Mouse (Mus musculus) R1 (cell line): ENCODE measurements around the gene Sppl2c.

Source experiments
- DNase-seq: peaks from one replicate; pipeline ENCODE4 v3.0.0-alpha.2; 2018; ENCODE audit warnings: low read depth, low spot score

The Sppl2c gene

DNA sequence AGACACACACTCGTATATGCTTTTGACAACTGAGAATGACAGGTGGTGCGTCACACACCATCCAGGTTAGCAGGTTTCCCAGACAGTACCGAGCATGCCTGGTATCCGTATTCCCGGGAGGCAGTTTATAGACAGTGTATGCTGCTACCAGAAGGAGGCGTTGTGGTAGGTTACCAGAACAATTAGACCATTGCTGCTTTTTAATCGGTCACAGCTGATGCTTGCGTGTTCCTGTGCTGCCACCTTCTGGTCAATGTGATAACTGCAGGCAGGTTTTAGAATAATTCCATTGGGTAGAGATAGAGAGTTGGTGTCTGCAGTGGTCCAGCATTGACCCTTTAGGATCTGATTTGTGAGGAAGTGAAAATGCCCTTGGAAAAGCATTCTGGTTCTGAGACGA, 9.7 kb downstream of the Sppl2c start:
- DNase-seq: peak; percentile 96

DNA sequence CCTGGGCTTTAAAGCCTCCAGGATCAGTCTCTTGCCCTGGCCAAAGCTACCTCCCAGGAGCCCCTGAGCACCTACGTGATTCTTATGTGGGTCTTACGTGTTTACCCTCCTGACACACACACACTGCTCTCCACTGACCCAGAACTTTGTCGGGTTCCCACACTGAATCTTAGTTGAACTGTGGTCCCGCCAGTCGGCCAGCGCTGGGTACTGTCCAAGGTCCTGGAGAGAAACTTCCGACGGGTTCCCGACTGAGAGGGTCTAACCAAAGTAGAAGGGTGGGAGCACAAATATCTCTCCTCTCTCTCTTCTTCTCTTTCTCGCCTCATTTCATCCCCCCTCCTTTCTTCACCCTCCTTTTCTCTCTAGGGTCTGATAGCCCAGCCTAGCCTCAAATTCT, 11.7 kb downstream of the Sppl2c start:
- peak; percentile 52 for DNase-seq

- no peak for DNase-seq
These were observed 17.1 kb downstream of the Sppl2c start for GRCm38 (mm10) chr11:104203271-104203670.

DNA sequence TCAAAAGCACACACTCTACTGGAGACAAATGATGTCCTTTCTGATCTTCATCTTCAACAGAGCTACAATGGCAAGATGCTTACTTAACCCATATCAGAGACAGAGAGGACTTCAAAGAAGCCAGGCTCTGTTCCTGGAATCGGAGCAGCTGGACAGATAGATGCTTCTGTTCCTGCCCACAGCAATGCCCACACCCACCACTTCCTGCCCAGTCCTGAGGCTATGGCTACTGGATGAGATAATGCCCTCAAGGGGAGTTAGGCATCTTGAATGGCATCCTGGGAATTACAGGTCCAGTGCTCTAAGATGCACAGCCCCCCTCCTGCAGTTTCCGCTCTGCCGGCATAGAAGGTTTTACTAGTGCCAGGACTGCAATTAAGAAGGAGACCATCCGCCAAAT, 20.4 kb downstream of the Sppl2c start:
- no peak for DNase-seq

GRCm38 (mm10) chr11:104209041-104209440, 22.9 kb downstream of the Sppl2c start:
- DNase-seq: peak; percentile 70

GRCm38 (mm10) chr11:104211251-104211650, 25.1 kb downstream of the Sppl2c start:
- no peak for DNase-seq

DNA sequence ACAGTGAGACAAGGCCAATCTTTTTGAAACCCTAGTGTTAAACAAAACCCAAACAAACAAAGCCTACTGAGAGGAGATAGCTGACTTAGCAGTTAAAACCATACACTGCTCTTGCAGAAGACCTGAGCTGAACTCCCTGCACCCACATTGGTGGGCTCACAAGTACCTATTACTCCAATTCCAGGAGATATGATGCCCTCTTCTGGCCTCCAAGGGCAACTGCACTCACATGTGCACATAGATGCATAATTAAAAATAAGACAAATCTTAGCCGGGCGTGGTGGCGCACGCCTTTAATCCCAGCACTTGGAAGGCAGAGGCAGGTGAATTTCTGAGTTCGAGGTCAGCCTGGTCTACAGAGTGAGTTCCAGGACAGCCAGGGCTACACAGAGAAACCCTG, 28.0 kb downstream of the Sppl2c start:
- DNase-seq: peak; percentile 63

DNA sequence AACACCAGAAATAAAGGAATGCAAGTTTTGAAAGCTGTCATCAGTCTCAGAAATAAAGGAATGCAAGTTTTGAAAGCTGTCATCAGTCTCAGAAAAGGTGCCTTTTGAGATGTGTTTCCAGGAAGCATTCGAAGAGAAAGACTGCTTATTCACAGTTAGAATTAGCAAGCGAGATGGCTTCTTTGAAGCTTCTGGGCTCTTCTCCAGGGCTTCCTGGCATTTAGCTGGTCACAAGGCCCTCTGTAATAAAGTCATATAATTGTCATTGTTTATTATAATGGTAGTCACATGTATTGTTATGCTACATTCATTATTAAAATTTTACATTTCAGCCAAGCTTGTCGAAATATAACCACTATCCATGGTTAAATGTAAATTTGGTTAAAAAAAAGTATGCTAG, 31.9 kb downstream of the Sppl2c start:
- DNase-seq: no peak

DNA sequence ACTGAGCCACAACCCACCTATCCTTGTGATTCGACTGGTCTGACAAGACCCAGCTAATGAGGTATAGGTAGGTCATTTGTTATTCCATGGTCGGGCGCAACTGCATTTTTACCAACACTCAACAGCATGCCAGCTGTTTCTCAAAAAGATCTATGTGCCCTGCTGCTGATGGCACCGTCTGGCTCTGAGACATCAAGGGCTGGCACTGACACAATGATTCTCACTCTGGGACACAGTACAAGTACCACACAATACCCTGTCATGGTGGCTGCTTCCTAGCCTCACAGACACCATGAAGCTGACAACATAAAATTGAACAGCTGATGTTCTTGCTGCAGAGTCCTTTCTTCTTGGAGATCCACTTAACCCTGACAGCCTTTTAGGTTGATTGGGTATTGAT, 34.2 kb downstream of the Sppl2c start:
- DNase-seq: no peak

GRCm38 (mm10) chr11:104221751-104222150, 35.6 kb downstream of the Sppl2c start:
- peak; percentile 89 for DNase-seq

DNA sequence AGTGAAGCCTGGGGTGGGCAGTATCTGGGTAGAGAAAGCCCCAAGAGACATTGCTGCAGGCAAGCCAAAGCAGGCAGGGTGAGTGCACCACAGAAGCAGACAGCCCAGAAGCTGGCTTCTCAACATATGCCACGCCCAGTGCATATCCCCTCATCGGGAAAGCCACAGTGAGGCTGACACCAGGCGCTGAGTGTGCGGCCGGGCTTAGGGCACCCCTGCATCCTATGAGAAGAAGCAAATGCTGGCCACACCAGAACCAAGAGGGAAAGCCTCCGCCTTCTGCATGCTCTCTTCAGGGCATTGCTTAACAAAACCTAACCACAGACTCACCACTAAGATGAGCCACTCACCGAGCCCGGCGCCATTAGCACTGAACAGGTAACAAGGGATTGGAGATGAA, 37.2 kb downstream of the Sppl2c start:
- peak; percentile 28 for DNase-seq

DNA sequence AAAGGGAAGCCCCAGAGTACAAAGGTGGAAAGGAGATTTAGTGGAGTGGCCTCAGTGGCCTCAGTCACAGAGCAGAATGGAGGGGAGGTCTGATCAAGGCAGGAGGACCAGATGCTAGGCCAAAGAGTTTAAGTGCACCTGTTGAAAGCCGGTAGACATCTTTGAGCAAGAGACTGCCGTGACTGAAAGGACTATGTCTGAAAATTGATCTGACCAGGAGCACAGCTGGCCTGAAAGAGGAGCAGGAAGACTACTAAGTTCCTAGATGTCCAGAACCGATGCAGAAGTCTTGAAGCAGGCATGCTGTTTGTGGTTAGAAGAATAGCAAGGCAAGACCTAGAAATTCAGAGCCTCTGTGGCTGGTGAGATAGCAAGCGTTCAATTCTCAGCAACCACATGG, 43.3 kb downstream of the Sppl2c start:
- DNase-seq: no peak

- DNase-seq: peak; percentile 39
These were observed 44.1 kb downstream of the Sppl2c start for GRCm38 (mm10) chr11:104230066-104230778.

- DNase-seq: peak; percentile 90
These were observed 45.1 kb downstream of the Sppl2c start, which contains the start of gene Mapt for GRCm38 (mm10) chr11:104231041-104231911. TSS of gene Mapt (plus strand) at chr11:104231390.

DNA sequence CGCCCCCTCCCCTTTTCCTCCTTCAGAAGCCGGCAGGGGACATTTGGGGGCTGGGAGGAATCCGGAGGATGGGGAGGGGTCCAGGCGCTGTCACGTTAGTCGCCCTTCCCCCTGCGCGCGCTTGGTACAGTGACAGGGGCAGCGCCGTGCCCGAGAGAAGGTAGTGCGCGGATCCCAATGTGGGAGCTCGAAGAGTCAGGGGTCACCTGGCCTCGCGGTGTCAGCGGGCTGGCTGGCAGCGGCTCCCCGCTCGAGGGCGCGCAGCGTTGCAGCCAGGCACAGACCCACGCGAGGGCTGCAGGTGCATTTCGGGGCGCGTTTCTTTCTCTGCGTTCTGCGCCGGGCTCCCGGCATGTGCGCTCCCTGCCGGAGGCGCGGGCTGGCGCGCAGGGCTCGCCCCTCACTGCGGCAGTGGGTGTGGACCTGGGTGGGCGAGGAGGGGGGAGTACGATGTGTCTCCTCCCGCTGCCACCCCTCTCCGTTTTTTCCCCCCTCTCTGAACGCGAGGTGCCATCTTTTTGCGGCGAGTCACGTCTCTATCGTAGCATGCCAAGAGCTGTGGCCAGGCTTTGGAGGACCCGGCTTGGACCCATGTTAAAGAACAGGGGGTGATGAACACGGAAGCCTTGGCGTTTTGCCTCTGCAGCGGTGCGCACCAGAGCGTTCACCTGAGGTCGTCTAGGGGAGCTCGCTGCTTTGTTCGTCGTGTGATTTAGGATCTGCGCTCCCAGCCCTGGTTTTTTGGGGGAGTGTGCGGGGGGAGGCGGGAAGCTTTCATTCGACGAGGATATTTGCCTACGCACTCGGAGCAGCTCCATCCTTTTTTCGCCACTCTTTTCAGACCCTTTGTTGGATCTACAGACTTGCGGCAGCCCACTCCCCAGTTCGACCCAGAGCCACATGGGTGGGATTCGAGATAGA, 46.3 kb downstream of the Sppl2c start:
- peak; percentile 64 for DNase-seq

DNA sequence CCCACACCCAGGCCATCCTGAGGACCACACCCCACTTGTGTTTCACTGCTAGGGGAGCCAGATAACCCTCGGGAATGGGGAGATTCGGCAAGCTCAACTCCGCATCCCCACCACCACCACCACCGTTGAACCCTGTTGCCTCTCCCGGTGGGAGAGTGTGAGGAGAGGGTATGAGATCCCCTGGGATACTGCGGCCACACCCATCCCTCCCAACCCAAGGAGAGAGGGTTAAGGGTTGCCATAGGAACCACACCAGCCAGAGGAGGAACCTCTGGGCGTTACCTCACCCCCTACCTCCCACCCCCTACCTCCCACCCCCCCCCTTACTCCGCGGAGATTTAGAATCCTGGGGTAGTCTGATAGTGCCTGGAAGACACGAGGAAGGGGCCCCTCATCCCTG, 47.0 kb downstream of the Sppl2c start:
- DNase-seq: peak; percentile 69

- DNase-seq: no peak
These were observed 47.6 kb downstream of the Sppl2c start for GRCm38 (mm10) chr11:104233574-104234206.

DNA sequence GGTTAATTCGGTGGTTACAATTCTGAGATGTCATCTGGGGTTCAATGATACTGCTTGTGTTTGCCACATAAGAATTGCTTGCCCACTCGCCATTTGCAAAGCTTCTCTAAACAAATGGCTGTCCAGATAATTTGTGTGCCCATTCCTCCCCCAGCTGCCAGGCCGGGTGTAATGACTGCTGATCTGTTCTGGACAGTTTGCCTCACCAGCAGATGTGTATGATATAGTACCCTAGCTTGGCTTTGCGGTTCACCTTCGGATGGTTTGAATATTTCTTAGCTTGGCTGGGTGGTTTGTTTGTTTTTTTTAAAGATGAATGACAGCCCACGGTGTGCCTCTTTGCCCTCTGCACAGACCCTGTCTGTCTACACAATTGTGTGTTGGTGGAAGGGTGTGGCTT, 48.6 kb downstream of the Sppl2c start:
- no peak for DNase-seq

GRCm38 (mm10) chr11:104235881-104236280, 49.8 kb downstream of the Sppl2c start:
- DNase-seq: no peak

GRCm38 (mm10) chr11:104237226-104237625, 51.1 kb downstream of the Sppl2c start:
- no peak for DNase-seq
